Mouse (Mus musculus) cortical plate, adult 2 months (tissue): ENCODE measurements at regions not wholly inside any gene's neighbourhood (a gene's known extent, or its start where the extent isn't known, plus 50 kb on each side); places are given as distances from the start of the nearest gene placed in this dataset.

Experiments
- CTCF ChIP-seq: fragments of 200-500 bp; IDR thresholded peaks from 2 replicates; pipeline ENCODE4 v1.5.1; 2011; ENCODE audit warnings: mild to moderate bottlenecking, control low read depth, low read length; ENCODE audit not compliant: insufficient read depth; ENCODE audit errors: extremely low read depth
- POLR2A ChIP-seq: fragments of 200-500 bp; IDR thresholded peaks from 2 replicates; pipeline ENCODE4 v1.6.1; 2011; ENCODE audit warnings: mild to moderate bottlenecking, low read length, control low read depth; ENCODE audit not compliant: insufficient read depth; ENCODE audit errors: extremely low read depth

GRCm38 (mm10) chr6:51081056-51081455, 351.4 kb upstream of the Nfe2l3 start:
- TF ChIP-seq CTCF, result no peak
- no peak for TF ChIP-seq POLR2A
